Comparison of ENCODE assay signal across 25 mouse cellular contexts in the genomic region with DNA sequence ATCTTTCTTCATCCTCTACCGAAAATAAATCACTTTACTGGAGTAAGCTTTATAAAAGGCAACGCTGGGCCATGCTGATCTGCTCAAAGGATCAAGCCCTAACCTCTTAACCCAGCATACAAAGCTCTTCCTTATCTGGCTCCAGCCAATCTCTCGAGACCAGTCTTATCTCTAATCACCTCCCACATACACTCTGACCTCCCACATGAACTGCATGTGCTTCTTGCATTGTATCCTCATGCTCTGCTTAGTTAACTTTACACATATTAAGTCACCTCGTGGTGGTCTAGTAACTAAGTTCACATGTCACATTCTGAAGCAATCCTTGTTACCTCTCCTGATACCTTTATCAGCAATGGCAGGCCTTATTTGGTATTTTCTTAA. TPM values are rescaled to one million over a fixed set of nuclear protein-coding genes. Genes with fewer than 3 reads are reported as not detected.
DNase-seq lines count a peak whose midpoint lies in the region; ATAC-seq and TF ChIP-seq lines count a peak whose summit lies in the region.
"Had no signal": no experiment of that assay in that cellular context is flagged by ENCODE, and none has a peak within 500 bp of the region (broad histone marks: within the 10 kb centered on the region; RNA-seq: fewer than 3 reads in every experiment).

No protein-coding gene starts in this region.

- TF ChIP-seq POLR2A in heart, adult 2 months (IDR thresholded peaks at IDR 0.05; ENCODE audit: insufficient read depth, low read depth, low read length), result no peak

- WGBS in liver, embryonic 13.5 days (ENCODE audit: insufficient replicate concordance), result 24% methylated on average over 4 of the region's 4 CpGs
- WGBS in heart, adult 2 months, result 26% methylated on average over 4 of the region's 4 CpGs

- peaks cover 17% of the 10 kb centered on the region for H3K4me1 ChIP-seq in liver, embryonic 13.5 days (replicated peaks)
- H3K4me1 ChIP-seq in heart, adult 2 months (ENCODE audit: control insufficient read depth, insufficient read depth, low read length), result peaks cover 4% of the 10 kb centered on the region
- H3K4me1 ChIP-seq: embryonic facial prominence, embryonic 15.5 days; midbrain, embryonic 12.5 days had no signal

- intact Hi-C loops in heart, adult 2 months (cut with DNase I), result no loop called here

- no peak overlapping the region for H3K9ac ChIP-seq in liver, embryonic 13.5 days
- H3K9ac ChIP-seq in heart, adult 2 months (ENCODE audit: low read depth, low read length), result no peak overlapping the region
- H3K9ac ChIP-seq: embryonic facial prominence, embryonic 15.5 days; forebrain, embryonic 15.5 days; heart, embryonic 13.5 days; midbrain, embryonic 12.5 days had no signal

- no peaks in the 10 kb centered on the region for H3K36me3 ChIP-seq in liver, embryonic 13.5 days
- peaks cover 7% of the 10 kb centered on the region for H3K36me3 ChIP-seq in heart, adult 2 months (ENCODE audit: control insufficient read depth, insufficient read depth, low read length)
- H3K36me3 ChIP-seq: embryonic facial prominence, embryonic 15.5 days; forebrain, embryonic 15.5 days; midbrain, embryonic 12.5 days had no signal

- H3K4me2 ChIP-seq in liver, embryonic 13.5 days, result no peak overlapping the region
- H3K4me2 ChIP-seq: embryonic facial prominence, embryonic 15.5 days; forebrain, embryonic 15.5 days; heart, embryonic 13.5 days; midbrain, embryonic 12.5 days had no signal

- no peak for TF ChIP-seq CTCF in heart, adult 2 months (IDR thresholded peaks at IDR 0.05)

- 0 out of 2 replicates have a peak, but pooled peaks have one; percentile 30 for ATAC-seq in granulocyte monocyte progenitor cell, adult 5-6 weeks (replicated peaks; ENCODE audit: poor library complexity, severe bottlenecking)
- peak; percentile 74 for ATAC-seq in liver, embryonic 13.5 days (ENCODE audit: low read depth)
- peak; percentile 65; the same call in 1 of the 2 replicates for ATAC-seq in megakaryocyte-erythroid progenitor cell, adult 5-6 weeks (replicated peaks; ENCODE audit: low FRiP score, low TSS enrichment, poor library complexity, severe bottlenecking)
- ATAC-seq: activated CD4-positive, CD25-positive, alpha-beta regulatory T cell, adult 4 months; forebrain, embryonic 15.5 days; hindbrain, postnatal 0 days had no signal

- no peaks in the 10 kb centered on the region for H3K27me3 ChIP-seq in liver, embryonic 13.5 days
- H3K27me3 ChIP-seq in heart, adult 2 months (ENCODE audit: control insufficient read depth, insufficient read depth, low read length), result no peaks in the 10 kb centered on the region
- H3K27me3 ChIP-seq: CH12.LX; embryonic facial prominence, embryonic 15.5 days; forebrain, embryonic 15.5 days; heart, embryonic 13.5 days; midbrain, embryonic 12.5 days had no signal

- H3K79me2 ChIP-seq in heart, adult 2 months (replicated peaks; ENCODE audit: control insufficient read depth, insufficient read depth, low read length), result no peaks in the 10 kb centered on the region

- H3K27ac ChIP-seq in liver, embryonic 13.5 days, result no peak overlapping the region
- H3K27ac ChIP-seq in heart, adult 2 months, result no peak overlapping the region
- H3K27ac ChIP-seq: embryonic facial prominence, embryonic 15.5 days; forebrain, embryonic 15.5 days; heart, embryonic 13.5 days; hindbrain, postnatal 0 days; left cerebral cortex, adult 2 months; macrophage; midbrain, embryonic 12.5 days had no signal

- peak; percentile 39 for DNase-seq in 416B (ENCODE audit: low read depth)
- DNase-seq in liver, embryonic 13.5 days, result no peak
- no peak for DNase-seq in urinary bladder, postnatal 4 days (ENCODE audit: low spot score in 2 of 2)
- DNase-seq in heart, adult 2 months, result no peak
- no peak for DNase-seq in ovary, postnatal 36 days (ENCODE audit: low spot score)
- DNase-seq: adrenal gland, postnatal 14 days; B cell, adult 2 months; cerebellum, adult 9-10 months; gastrocnemius, postnatal 10 days; heart, adult 18-20 months; heart, postnatal 14 days; kidney, adult 18-20 months; thymus, adult 2 months; thymus, postnatal 4 days had no signal

- no peak overlapping the region for H3K4me3 ChIP-seq in liver, embryonic 13.5 days (replicated peaks)
- no peak overlapping the region for H3K4me3 ChIP-seq in heart, adult 2 months
- H3K4me3 ChIP-seq: embryonic facial prominence, embryonic 15.5 days; forebrain, embryonic 15.5 days; heart, embryonic 13.5 days; left cerebral cortex, adult 2 months; midbrain, embryonic 12.5 days had no signal

- no peak for TF ChIP-seq EP300 in heart, adult 2 months (IDR thresholded peaks at IDR 0.05; ENCODE audit: insufficient read depth, low read depth, low read length)

- H3K9me3 ChIP-seq in liver, embryonic 13.5 days (replicated peaks), result no peaks in the 10 kb centered on the region
- H3K9me3 ChIP-seq: embryonic facial prominence, embryonic 15.5 days; forebrain, embryonic 15.5 days; heart, embryonic 13.5 days; midbrain, embryonic 12.5 days had no signal

RNA-seq across cellular contexts. Expression of gene Tiparp, which starts 13.3 kb away (rescaled TPM):
- 10.0 and 16.2 TPM in 2 replicates for total RNA-seq in granulocyte monocyte progenitor cell, adult 5-6 weeks (2014; fragmentation: Nextera tagmentation)
- total RNA-seq in granulocyte monocyte progenitor cell, adult 5-6 weeks (2017), result 30.0 and 32.4 TPM in 2 replicates
- polyA plus RNA-seq in liver, embryonic 13.5 days (2015; fragmentation: Nextera tagmentation; extraction: Ambion mirVana), result 7.3 and 8.8 TPM in 2 replicates
- total RNA-seq in megakaryocyte-erythroid progenitor cell, adult 5-6 weeks (2014; fragmentation: Nextera tagmentation), result 3.5 and 6.9 TPM in 2 replicates
- 8.3 and 17.0 TPM in 2 replicates for total RNA-seq in megakaryocyte-erythroid progenitor cell, adult 5-6 weeks (2017)
- total RNA-seq in heart, adult 2 months (2021), result 10 to 100 TPM; 11.1 to 12.9 TPM
- 2.9 and 4.6 TPM in 2 replicates for polyA plus RNA-seq in heart, adult 2 months (2012; rRNA removed)
